Mouse (Mus musculus): Measurements from ENCODE around the gene Apc2. TPM values are rescaled to one million over a fixed set of nuclear protein-coding genes. Genes with fewer than 3 reads are reported as not detected.
A peak's percentile ranks its signal among the peaks of the same experiment; 100 is the strongest.

Apc2 gene
- polyA plus RNA-seq, 1 experiment = 4.1 TPM

DNA sequence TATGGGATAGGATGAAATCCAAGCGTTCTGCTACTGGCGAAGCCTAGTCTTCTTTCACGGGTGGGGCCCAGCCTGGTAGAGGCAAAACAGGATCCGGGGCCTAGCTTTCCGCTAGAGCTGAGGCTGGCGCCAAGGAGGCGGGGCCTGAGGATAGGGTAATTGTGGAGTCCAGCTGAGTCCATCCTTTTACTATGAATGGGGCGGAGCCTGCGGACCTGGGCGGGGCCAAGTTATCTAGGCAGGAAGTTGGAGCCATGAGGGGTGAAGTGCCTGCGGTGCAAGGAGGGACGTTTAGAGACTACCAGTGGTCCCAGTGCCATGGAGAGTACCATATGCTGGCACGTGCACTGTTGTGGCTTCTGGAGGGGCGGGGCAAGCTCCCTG, 34.2 kb upstream of the Apc2 start:
- TF ChIP-seq CTCF (IDR thresholded peaks at IDR 0.05; ENCODE audit: insufficient read depth, low read length) (no peak), POLR2A (IDR thresholded peaks at IDR 0.05; ENCODE audit: borderline replicate concordance, extremely low read depth, low read depth, low read length) (peak; percentile 64; the same call in 1 of the 2 replicates)
- Histone ChIP-seq H3K4me1 (ENCODE audit: control insufficient read depth, insufficient read depth, low read length) (peaks cover 7% of the 10 kb centered on the region), H3K4me3 (replicated peaks; ENCODE audit: extremely low read depth, low read depth, low read length) (peak overlapping the region; percentile 76)
- peak; percentile 97 for DNase-seq
- WGBS = under 1% methylated on average over 14 of the region's 14 CpGs

- no peak overlapping the region for H3K4me3 ChIP-seq (replicated peaks; ENCODE audit: extremely low read depth, low read depth, low read length)
Measured at GRCm38 (mm10) chr10:80262169-80262568, 33.6 kb upstream of the Apc2 start.

DNA sequence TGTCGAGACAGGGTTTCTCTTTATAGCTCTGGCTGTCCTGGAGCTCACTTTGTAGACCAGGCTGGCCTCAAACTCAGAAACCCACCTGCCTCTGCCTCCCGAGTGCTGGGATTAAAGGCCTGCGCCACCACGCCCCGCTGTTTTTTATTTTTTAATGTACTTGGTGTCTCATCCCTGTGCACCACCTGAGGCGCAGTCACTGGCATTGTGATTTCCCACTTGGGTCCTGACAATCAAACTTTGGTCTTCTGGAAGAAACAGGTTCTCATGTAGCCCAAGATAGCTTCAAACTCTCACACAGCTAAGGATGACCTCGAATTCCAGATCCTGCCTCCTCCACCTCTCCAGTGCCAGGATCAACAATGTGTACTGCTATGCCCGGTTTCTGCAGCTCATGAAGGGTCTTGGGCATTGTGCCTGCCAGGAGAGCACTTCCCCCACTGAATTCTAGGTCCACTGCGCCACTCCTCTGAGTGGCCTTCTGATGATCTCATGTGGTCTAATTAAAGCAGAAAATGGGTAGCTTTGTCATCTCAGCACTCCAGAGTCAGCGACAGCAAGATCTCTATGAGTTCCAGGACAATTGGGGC, 32.9 kb upstream of the Apc2 start:
- DNase-seq = no peak
- WGBS = 88% methylated on average over 10 of the region's 10 CpGs
- Histone ChIP-seq H3K4me1 (ENCODE audit: control insufficient read depth, insufficient read depth, low read length) (peaks cover 10% of the 10 kb centered on the region), H3K4me3 (replicated peaks; ENCODE audit: extremely low read depth, low read depth, low read length) (no peak overlapping the region)
- TF ChIP-seq CTCF (IDR thresholded peaks at IDR 0.05; ENCODE audit: insufficient read depth, low read length) = no peak
- TF ChIP-seq POLR2A (IDR thresholded peaks at IDR 0.05; ENCODE audit: borderline replicate concordance, extremely low read depth, low read depth, low read length) = no peak

More at GRCm38 (mm10) chr10:80262169-80262568, 33.6 kb upstream of the Apc2 start:
- TF ChIP-seq CTCF (IDR thresholded peaks at IDR 0.05; ENCODE audit: insufficient read depth, low read length) = no peak
- TF ChIP-seq POLR2A (IDR thresholded peaks at IDR 0.05; ENCODE audit: borderline replicate concordance, extremely low read depth, low read depth, low read length) = no peak
- 73% methylated on average over 12 of the region's 12 CpGs for WGBS
- no peak for DNase-seq
- H3K4me1 ChIP-seq (ENCODE audit: control insufficient read depth, insufficient read depth, low read length) = peaks cover 7% of the 10 kb centered on the region

DNA sequence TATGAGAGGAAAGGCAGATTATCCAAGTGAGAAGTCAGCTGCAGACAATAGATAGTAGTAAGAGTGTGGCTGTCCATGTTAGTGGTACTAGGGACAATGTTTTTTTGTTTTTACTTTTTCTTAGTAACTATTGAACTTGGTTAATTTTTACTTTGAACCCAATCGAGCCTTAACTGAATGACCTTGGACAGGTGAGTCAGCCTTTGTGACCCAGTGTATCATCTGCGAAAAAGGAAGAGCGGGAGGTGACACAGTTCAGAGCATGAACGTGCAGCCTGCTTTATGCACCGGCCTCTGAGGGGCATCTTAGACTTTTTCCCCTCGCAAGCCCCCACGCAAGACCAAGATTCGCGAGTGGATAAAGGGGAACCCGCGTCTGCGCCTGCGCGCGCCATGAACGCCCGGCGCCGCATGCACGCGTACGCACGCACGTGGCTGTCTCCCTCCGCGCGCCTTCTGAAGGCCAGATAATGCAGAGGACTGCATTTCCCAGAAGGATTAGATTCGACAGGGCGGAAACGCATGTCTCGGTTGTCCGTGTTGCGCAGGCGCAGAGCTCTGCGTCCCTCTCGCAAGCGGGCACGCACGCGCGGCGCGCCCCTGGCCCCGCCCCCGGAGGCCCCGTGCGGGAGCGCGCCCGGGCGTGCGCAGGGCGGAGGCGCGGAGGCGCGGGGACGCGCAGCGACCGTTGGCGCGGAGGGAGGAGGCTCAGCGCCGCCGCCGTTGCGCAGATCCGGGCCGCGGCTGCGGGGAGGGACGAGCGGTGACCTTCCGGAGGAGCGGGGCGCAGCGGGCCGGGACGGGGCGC, 31.2 kb upstream of the Apc2 start:
- DNase-seq = peak; percentile 95
- H3K4me3 ChIP-seq (replicated peaks; ENCODE audit: extremely low read depth, low read depth, low read length) = peak overlapping the region; percentile 76
- peak; percentile 67 for TF ChIP-seq POLR2A (IDR thresholded peaks at IDR 0.05; ENCODE audit: borderline replicate concordance, extremely low read depth, low read depth, low read length)
- TF ChIP-seq CTCF (IDR thresholded peaks at IDR 0.05; ENCODE audit: insufficient read depth, low read length) = no peak
- peaks cover 12% of the 10 kb centered on the region for H3K4me1 ChIP-seq (ENCODE audit: control insufficient read depth, insufficient read depth, low read length)
- WGBS = 1% methylated on average over 80 of the region's 81 CpGs

- no peak for DNase-seq
- peaks cover 11% of the 10 kb centered on the region for H3K4me1 ChIP-seq (ENCODE audit: control insufficient read depth, insufficient read depth, low read length)
Measured at GRCm38 (mm10) chr10:80265149-80265486, 30.7 kb upstream of the Apc2 start.

GRCm38 (mm10) chr10:80270099-80270498, 25.7 kb upstream of the Apc2 start:
- TF ChIP-seq CTCF (IDR thresholded peaks at IDR 0.05; ENCODE audit: insufficient read depth, low read length) (no peak), POLR2A (IDR thresholded peaks at IDR 0.05; ENCODE audit: borderline replicate concordance, extremely low read depth, low read depth, low read length) (no peak)
- no peak for DNase-seq
- Histone ChIP-seq H3K4me3 (replicated peaks; ENCODE audit: extremely low read depth, low read depth, low read length) (no peak overlapping the region), H3K4me1 (ENCODE audit: control insufficient read depth, insufficient read depth, low read length) (peaks cover 19% of the 10 kb centered on the region)
- 82% methylated on average over 2 of the region's 2 CpGs for WGBS

More at GRCm38 (mm10) chr10:80265149-80265486, 30.7 kb upstream of the Apc2 start:
- peak overlapping the region; percentile 76 for H3K4me3 ChIP-seq (replicated peaks; ENCODE audit: extremely low read depth, low read depth, low read length)
- under 1% methylated on average over 18 of the region's 18 CpGs for WGBS
- TF ChIP-seq POLR2A (IDR thresholded peaks at IDR 0.05; ENCODE audit: borderline replicate concordance, extremely low read depth, low read depth, low read length) (no peak), CTCF (IDR thresholded peaks at IDR 0.05; ENCODE audit: insufficient read depth, low read length) (no peak)

- WGBS = 49% methylated on average over 6 of the region's 6 CpGs
- peaks cover 19% of the 10 kb centered on the region for H3K4me1 ChIP-seq (ENCODE audit: control insufficient read depth, insufficient read depth, low read length)
- TF ChIP-seq POLR2A (IDR thresholded peaks at IDR 0.05; ENCODE audit: borderline replicate concordance, extremely low read depth, low read depth, low read length) (no peak), CTCF (IDR thresholded peaks at IDR 0.05; ENCODE audit: insufficient read depth, low read length) (no peak)
- no peak for DNase-seq
- H3K4me3 ChIP-seq (replicated peaks; ENCODE audit: extremely low read depth, low read depth, low read length) = no peak overlapping the region
Measured at GRCm38 (mm10) chr10:80270734-80271181, 25.0 kb upstream of the Apc2 start.

- H3K4me3 ChIP-seq (replicated peaks; ENCODE audit: extremely low read depth, low read depth, low read length) = no peak overlapping the region
- WGBS = 60% methylated on average over 5 of the region's 5 CpGs
- TF ChIP-seq CTCF (IDR thresholded peaks at IDR 0.05; ENCODE audit: insufficient read depth, low read length) (no peak), POLR2A (IDR thresholded peaks at IDR 0.05; ENCODE audit: borderline replicate concordance, extremely low read depth, low read depth, low read length) (no peak)
- H3K4me1 ChIP-seq (ENCODE audit: control insufficient read depth, insufficient read depth, low read length) = peaks cover 19% of the 10 kb centered on the region
- no peak for DNase-seq
Measured at GRCm38 (mm10) chr10:80271186-80271843, 24.5 kb upstream of the Apc2 start.

DNA sequence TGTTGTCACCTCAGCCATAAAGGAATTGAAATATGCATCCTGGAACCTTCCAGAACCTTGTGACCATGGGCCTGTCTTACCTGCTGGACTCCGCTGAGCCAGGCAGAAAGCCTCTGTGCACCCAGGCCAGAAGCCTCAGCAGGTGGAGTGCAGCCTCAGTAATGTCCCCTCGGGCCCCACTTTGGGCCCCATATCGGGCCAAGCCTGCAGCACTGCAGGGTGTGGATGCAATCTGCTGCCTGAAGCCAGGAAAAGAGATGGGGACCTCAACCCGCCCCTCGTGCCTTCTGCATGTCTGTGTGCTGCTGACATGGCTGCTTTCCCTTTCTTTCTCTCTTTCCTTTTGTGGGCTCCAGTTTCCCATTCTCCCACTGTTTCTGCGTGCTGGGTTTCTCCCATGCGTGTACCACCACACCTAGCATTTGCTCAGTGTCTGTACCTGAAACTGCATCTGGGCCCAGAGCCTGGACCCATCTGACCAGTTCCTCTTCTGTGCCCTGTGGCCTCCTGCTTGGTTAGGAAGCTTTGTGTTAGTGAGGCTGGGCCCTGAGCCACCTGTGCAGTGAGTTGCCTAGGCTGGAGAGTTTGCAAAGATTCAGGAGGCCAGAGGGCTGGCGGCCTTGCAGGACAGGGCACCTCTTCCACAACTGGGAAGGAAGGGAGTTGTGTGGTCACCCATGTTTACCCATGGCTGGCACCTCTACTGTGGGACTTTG, 23.7 kb upstream of the Apc2 start:
- no peak overlapping the region for H3K4me3 ChIP-seq (replicated peaks; ENCODE audit: extremely low read depth, low read depth, low read length)
- 65% methylated on average over 8 of the region's 8 CpGs for WGBS
- peaks cover 19% of the 10 kb centered on the region for H3K4me1 ChIP-seq (ENCODE audit: control insufficient read depth, insufficient read depth, low read length)
- DNase-seq = no peak
- TF ChIP-seq POLR2A (IDR thresholded peaks at IDR 0.05; ENCODE audit: borderline replicate concordance, extremely low read depth, low read depth, low read length) (no peak), CTCF (IDR thresholded peaks at IDR 0.05; ENCODE audit: insufficient read depth, low read length) (no peak)
